Mouse (Mus musculus) megakaryocyte, embryonic 14.5 days (primary cell): ENCODE measurements around the gene Rims4.

Experiments
- FLI1 ChIP-seq: IDR thresholded peaks from 2 replicates; pipeline ENCODE4 v1.6.1; 2012; ENCODE audit warnings: low read length, inconsistent platforms, mixed read lengths
- GATA1 ChIP-seq: IDR thresholded peaks from 3 replicates; pipeline ENCODE4 v1.6.1; 2012; ENCODE audit warnings: mixed read lengths, low read length, inconsistent platforms, borderline replicate concordance

GRCm38 (mm10) chr2:163871906-163872305 is 46.6 kb downstream of the Rims4 start:
- TF ChIP-seq GATA1 (no peak), FLI1 (no peak)
